Mouse (Mus musculus): ENCODE data around the gene Actr3b.
"Not testable (repeated sequence)": the region's sequence is repeated elsewhere in the genome, so short reads cannot be mapped to it uniquely, and the experiment has no call there.

Actr3b gene

DNA sequence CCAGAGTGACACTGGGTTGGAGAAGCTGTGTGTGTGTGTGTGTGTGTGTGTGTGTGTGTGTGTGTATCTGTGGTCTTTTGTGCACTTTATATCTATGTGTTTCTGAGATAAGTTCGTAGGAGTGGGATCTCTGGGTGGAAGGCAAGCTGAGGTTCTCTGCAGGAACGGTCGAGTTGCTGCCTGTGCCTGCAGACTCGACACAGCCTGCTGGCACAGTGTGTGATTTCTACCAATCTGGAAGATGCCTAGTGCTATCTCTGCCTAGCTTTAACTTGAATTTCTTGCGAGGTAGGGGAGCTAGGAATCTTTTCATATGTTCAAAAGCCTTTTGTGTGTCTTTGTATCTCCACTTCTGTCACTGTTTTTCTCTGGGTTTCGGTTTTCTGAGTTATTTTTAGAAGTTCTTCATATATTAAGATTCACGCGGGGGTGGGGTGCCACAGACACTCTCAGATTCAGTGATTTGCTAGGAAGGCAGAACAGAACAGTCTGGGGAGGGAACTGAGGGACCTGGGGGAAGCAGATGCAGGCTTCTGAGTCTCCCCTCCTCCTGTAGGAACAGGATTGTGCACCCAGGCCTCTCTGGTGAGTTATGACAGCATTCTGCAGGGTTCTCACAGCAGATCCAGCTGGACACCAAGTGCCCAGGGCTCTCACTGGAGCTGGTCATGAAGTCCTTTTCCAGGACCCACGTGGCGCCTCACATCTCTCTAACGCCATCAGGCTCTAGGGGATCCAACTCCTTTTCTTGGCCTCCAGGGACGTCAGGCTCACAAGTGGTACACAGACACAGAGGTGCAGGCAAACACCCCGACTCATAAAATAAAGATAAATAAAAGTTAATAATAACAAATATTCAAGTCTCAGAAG, 14.4 kb downstream of the Actr3b start:
- in situ Hi-C loops (cut with MboI, MseI) = no loop called here

GRCm38 (mm10) chr5:25791570-25791969, 31.8 kb downstream of the Actr3b start:
- in situ Hi-C loops (cut with MboI, MseI) = no loop called here

- in situ Hi-C loops (cut with MboI, MseI) = no loop called here
These were observed 38.0 kb downstream of the Actr3b start for GRCm38 (mm10) chr5:25797776-25798175.

DNA sequence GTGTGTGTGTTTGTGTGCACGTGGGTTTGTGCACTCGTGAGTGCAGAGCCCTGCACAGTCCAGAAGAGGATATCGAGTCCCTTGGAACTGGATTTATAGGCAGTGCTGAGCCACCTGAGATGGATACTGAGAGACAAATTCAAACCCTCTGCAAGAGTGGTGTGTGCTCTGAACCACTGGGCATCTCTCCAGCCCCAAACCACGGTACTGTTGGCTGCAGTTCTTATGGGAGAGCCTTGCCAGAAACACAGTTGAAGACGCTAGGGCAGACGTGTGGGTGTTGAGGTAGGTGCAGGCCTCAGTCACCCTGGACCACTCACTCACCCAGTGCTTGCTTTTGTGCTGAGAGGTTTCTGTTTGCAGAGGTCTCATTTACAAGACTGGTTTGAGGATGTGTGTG, 41.1 kb downstream of the Actr3b start:
- in situ Hi-C loops (cut with MboI, MseI) = no loop called here

DNA sequence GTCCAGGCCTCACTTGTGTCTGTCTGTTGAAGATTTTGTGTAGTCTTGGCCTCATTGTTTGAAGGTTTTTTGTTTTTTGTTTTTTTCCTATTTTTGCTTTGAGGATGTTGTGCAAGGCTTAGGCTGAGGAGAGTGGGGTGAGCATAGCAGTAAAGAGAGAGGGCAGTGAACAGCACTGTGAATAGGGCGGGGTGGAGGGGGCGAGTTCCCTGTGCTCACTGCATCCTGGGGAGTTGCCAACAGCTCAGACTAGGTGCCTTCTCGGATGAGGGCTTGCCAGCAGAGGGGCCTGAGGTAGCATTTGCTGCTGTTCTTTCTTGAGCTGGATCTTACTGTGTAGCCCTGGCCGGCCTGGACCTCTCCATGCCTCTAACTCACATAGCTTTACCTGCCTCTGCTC, 41.9 kb downstream of the Actr3b start:
- in situ Hi-C loops (cut with MboI, MseI) = no loop called here

GRCm38 (mm10) chr5:25804569-25804968, 44.8 kb downstream of the Actr3b start:
- in situ Hi-C loops (cut with MboI, MseI) = no loop called here

DNA sequence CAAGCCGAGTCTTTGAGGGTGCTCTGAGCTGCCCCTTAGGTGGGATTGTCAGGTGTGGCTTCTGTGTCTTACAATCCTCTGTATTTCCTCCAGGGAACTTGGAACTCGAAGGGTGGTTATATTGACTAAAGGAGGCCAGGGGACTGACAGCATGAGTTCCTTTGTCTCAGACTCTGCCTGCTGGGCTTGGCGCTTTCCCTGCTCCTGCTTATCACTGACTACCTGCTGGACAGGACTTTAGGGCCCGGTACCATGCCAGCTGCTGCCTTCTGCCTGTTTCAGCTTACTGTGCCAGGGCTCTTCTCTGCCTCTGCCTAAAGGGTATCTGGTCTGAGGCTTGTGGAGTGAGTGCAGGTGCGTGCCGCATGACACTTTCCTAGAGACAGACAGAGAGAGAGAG, 53.1 kb downstream of the Actr3b start:
- in situ Hi-C loops (cut with MboI, MseI) = no loop called here

DNA sequence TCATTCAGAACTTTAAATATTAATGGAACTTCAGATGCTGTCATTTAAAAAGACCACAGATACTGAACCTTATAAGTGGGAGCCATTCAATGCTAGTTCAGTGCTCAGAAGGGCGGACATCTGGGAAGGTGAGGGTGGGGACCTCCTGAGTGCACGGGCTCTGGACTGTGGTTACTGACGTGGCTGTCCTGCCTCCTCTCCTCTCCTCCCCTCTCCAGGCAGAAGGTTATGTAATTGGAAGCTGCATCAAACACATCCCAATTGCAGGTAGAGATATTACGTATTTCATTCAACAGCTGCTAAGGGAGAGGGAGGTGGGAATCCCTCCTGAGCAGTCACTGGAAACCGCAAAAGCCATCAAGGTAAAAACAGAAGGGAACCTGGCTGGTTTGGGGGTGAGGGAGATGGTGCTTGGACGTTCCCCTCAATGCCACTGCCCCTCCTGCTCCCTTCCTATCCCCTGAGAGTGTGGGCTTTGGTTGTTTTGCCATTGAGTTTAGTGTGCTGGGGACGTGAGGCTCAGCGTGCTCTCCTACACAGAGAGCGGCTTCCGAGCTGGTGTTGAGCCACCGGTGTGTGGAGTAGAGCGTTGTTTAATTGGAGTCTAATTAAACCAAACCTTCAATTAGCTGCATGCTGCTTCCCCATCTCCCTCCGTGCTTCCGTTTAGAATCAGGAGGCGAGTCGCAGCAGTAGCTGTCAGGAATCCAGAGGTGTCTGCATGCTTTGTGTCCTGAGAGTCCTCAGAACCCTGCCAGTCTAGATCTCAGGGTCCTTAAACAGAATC, 69.7 kb downstream of the Actr3b start:
- in situ Hi-C loops (cut with MboI, MseI) = loop anchor here (5.0 to 10.0 kb wide), 2 partner anchors 397 to 645 kb away; partner anchors contain the start of gene Galntl5 (in 1 of the 2)

- in situ Hi-C loops (cut with MboI, MseI) = loop anchor here (5.0 to 10.0 kb wide), 2 partner anchors 399 to 646 kb away; partner anchors contain the start of gene Galntl5 (in 1 of the 2)
These were observed 71.0 kb downstream of the Actr3b start for GRCm38 (mm10) chr5:25830802-25831201.

GRCm38 (mm10) chr5:25831624-25832023, 71.8 kb downstream of the Actr3b start:
- in situ Hi-C loops (cut with MboI, MseI) = loop anchor here (5.0 to 10.0 kb wide), 2 partner anchors 399 to 647 kb away; partner anchors contain the start of gene Galntl5 (in 1 of the 2)

DNA sequence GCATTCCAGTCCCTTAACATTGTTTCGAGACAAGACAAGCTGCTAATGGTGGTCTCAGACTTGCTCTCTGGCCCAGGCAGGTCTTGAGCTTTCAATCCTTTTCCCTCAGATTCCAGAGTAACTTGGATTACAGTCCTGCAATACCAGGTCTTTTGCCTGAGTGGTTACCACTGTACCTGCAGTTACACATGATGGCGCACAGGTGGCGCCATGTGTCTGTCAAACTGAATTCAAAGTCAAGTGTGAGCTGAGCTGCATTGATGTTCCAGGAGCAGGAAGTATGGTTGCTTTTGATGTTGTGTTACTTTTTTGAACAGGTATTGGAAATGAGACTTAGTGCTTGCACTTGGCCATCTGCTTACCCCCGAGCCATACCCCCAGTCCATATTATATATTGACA, 79.6 kb downstream of the Actr3b start:
- in situ Hi-C loops (cut with MboI, MseI) = loop anchor here in 1 of 2 experiments (5.0 to 10.0 kb wide), 2 partner anchors 417 to 655 kb away; partner anchors contain the start of gene Galntl5

DNA sequence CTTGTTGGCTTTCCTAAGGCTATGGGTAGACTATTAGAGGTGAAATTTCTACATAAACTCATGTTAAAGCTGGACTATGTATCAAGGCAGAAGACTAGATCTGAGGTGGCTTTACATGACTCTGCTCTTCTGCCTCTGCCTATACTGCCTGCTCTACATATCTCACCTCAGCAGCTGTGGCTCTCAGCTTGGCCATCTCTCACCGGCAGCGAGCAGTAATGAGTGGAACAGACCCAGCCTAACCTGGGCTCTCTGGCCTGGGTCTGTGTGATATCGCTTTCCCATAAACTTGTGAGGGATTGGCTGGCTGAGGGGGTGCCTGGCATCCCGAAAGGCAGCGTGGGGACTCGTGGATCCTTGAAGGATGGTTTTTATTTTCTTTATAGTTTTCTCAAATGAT, 86.8 kb downstream of the Actr3b start:
- in situ Hi-C loops (cut with MboI, MseI) = loop anchor here in 1 of 2 experiments (10.0 kb wide), 1 partner anchor 1768 kb away; no protein-coding TSS in a partner anchor

GRCm38 (mm10) chr5:25847154-25847553, 87.4 kb downstream of the Actr3b start:
- in situ Hi-C loops (cut with MboI, MseI) = loop anchor here in 1 of 2 experiments (10.0 kb wide), 1 partner anchor 1768 kb away; no protein-coding TSS in a partner anchor

DNA sequence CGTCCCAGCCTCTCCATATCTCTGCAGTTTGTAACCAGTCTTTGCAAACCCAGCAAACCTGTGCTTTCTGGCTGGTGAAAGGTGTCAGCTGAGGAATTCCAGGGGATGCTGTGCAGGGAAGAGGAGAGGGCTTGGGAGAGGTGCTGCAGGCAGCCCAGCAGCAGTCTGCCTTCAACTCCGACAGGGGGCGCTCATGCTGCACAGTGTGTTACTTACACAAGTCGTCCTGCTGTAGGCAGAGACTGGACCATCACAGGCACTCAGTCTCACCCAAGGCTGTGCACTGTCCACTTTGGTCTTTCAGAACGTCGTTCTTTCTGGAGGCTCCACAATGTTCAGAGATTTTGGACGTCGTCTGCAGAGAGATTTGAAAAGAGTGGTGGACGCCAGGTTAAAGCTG, 88.3 kb downstream of the Actr3b start:
- in situ Hi-C loops (cut with MboI, MseI) = loop anchor here in 1 of 2 experiments (10.0 kb wide), 1 partner anchor 1767 kb away; no protein-coding TSS in a partner anchor

DNA sequence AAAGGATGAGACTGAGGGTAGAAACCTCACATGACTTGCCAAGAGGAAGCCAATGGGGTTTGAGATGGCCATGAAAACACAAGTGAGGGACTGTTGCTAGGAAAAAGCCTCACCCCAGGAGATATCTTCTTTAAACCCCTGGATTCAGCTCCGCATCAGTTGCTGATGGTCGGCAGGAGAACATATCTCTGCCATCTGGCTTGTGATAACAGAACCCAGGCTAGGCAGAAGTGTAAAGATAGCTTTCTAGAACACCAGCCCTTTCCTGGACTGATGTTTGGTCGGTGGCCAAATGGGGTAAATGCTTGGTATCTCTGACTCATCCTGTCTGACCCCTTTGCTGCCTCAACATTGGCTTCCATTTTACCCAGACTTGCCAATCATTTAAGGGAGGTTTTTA, 106.4 kb downstream of the Actr3b start:
- in situ Hi-C loops (cut with MboI, MseI) = no loop called here

- in situ Hi-C loops (cut with MboI, MseI) = no loop called here
These were observed 110.1 kb downstream of the Actr3b start for GRCm38 (mm10) chr5:25869880-25870279.

- in situ Hi-C loops (cut with MboI, MseI) = no loop called here
These were observed 110.8 kb downstream of the Actr3b start for GRCm38 (mm10) chr5:25870632-25871031.

DNA sequence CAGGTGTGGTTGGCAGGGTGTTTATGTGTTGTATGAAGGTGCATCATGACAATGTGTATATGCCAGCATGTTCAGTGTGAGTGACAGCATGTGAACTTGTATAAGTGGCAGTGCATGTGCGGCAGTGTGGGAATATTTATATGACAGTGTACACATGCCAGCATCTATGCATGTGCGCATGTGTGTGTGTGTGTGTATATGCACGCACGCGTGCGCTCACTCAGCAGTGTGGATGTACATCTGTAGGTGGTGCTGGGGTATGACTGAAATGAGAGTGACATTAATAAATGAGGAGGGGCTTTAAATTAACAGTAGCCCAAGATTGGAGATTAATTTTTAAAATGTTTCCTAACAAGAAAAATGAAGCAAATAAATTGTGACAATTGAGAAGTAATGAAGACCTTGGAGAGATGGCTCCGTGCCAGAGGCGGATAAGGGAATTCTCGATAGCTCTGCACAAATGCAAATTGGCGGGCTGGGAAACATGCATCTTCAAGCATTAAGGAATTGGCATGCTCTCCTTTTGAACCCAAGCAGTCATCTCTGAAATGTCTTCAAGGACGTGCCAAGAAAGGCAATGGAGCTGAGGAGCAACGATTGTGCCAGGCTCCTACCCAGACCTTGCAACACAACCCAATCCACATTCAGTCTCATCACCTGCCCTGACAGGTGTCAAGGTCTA, 111.7 kb downstream of the Actr3b start:
- in situ Hi-C loops (cut with MboI, MseI) = no loop called here

DNA sequence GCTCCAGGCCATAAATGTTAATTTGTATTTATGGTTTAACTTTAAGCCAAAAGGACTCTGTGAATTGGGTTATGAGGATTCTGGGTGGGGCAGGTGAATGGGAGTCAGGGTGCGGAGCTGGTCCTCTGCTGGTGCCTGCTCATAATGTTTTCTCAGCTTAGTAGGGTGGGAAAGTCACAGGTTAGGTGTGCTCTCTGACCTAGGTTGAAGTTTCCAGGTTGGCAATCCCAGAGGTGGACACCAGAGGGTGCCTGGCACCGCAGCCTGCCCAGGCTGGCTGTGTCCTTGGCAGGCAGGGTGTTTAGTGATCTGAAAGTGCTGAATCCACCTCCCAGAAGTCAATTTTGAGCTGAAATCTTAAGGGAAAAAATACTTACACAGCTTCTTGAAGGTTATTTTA, 113.2 kb downstream of the Actr3b start:
- in situ Hi-C loops (cut with MboI, MseI) = no loop called here

- in situ Hi-C loops (cut with MboI, MseI) = not testable (repeated sequence)
These were observed 116.1 kb downstream of the Actr3b start for GRCm38 (mm10) chr5:25875927-25876326.

- in situ Hi-C loops (cut with MboI, MseI) = no loop called here
These were observed 117.5 kb downstream of the Actr3b start for GRCm38 (mm10) chr5:25877281-25877680.

Measured in T-helper 17 cell (primary cell).